Mouse (Mus musculus) megakaryocyte, adult 5-6 weeks (primary cell): ENCODE measurements around the gene Tpte. TPM values are rescaled to one million over a fixed set of nuclear protein-coding genes. Genes with fewer than 3 reads are reported as not detected.
A peak's percentile ranks its signal among the peaks of the same experiment; 100 is the strongest.
"Not testable (repeated sequence)": the region's sequence is repeated elsewhere in the genome, so short reads cannot be mapped to it uniquely, and the experiment has no call there.

ENCODE experiments used
- ATAC-seq: 2 replicates; pipeline ENCODE4 v1.8.0; 2016; ENCODE audit warnings: mild to moderate bottlenecking, inconsistent platforms; ENCODE audit not compliant: poor library complexity, severe bottlenecking
- total RNA-seq, 2 experiments: library from RNA; stranded (forward) in 1 of 2; stranded (reverse) in 1 of 2; fragments of 153-499, 151-499 nt in 1 of 2; fragments of 221-1000, 200-1000 nt in 1 of 2; gene quantifications; 2 replicates each; pipeline versions ENCODE4 v1.2.3 to v1.2.4; 2015 to 2017

Gene Tpte
- total RNA-seq (2015) (not detected in 2 replicates), total RNA-seq (2017) (not detected in 2 replicates)

GRCm38 (mm10) chr8:22282999-22283491 is at the start of gene Tpte:
TSS of gene Tpte (plus strand) at chr8:22283441.
- ATAC-seq: no peak

GRCm38 (mm10) chr8:22242986-22243385 is 40.3 kb upstream of the Tpte start:
- ATAC-seq: no peak

- no peak for ATAC-seq
These were observed 37.6 kb upstream of the Tpte start for GRCm38 (mm10) chr8:22245663-22246062.

GRCm38 (mm10) chr8:22247956-22248355 is 35.3 kb upstream of the Tpte start:
- ATAC-seq: no peak

GRCm38 (mm10) chr8:22249080-22249479 is 34.2 kb upstream of the Tpte start:
- 0 out of 2 replicates have a peak, but pooled peaks have one; percentile 38 for ATAC-seq

- no peak for ATAC-seq
These were observed 24.2 kb upstream of the Tpte start for GRCm38 (mm10) chr8:22258946-22259450.

GRCm38 (mm10) chr8:22259531-22259930 is 23.7 kb upstream of the Tpte start:
- ATAC-seq: no peak

GRCm38 (mm10) chr8:22260091-22260722 is 23.0 kb upstream of the Tpte start:
- peak; percentile 60; the same call in 1 of the 2 replicates for ATAC-seq

GRCm38 (mm10) chr8:22262267-22262666 is 21.0 kb upstream of the Tpte start:
- ATAC-seq: peak; percentile 30

- ATAC-seq: no peak
These were observed 18.9 kb upstream of the Tpte start for GRCm38 (mm10) chr8:22264292-22264691.

GRCm38 (mm10) chr8:22264787-22265186 is 18.5 kb upstream of the Tpte start:
- no peak for ATAC-seq

- no peak for ATAC-seq
These were observed 18.0 kb upstream of the Tpte start for GRCm38 (mm10) chr8:22265194-22265593.

- no peak for ATAC-seq
These were observed 16.4 kb upstream of the Tpte start for GRCm38 (mm10) chr8:22266809-22267208.

GRCm38 (mm10) chr8:22273142-22273541 is 10.1 kb upstream of the Tpte start:
- ATAC-seq: no peak

GRCm38 (mm10) chr8:22274641-22275040 is 8.6 kb upstream of the Tpte start:
- ATAC-seq: no peak

- no peak for ATAC-seq
These were observed 19.1 kb downstream of the Tpte start for GRCm38 (mm10) chr8:22302326-22302725.

GRCm38 (mm10) chr8:22302896-22303306 is 19.7 kb downstream of the Tpte start:
- ATAC-seq: no peak

GRCm38 (mm10) chr8:22304045-22304444 is 20.8 kb downstream of the Tpte start:
- ATAC-seq: not testable (repeated sequence)

- no peak for ATAC-seq
These were observed 23.8 kb downstream of the Tpte start for GRCm38 (mm10) chr8:22306999-22307398.

GRCm38 (mm10) chr8:22311446-22311845 is 28.2 kb downstream of the Tpte start:
- ATAC-seq: no peak

GRCm38 (mm10) chr8:22335426-22335825 is 52.2 kb downstream of the Tpte start:
- no peak for ATAC-seq

- no peak for ATAC-seq
These were observed 76.1 kb downstream of the Tpte start for GRCm38 (mm10) chr8:22359359-22359758.

GRCm38 (mm10) chr8:22359882-22360281 is 76.6 kb downstream of the Tpte start:
- no peak for ATAC-seq
